Mouse (Mus musculus) induced T-regulatory cell, adult 2 months (primary cell): ENCODE measurements around the gene Vipas39.
"Not testable (repeated sequence)": the region's sequence is repeated elsewhere in the genome, so short reads cannot be mapped to it uniquely, and the experiment has no call there.

Experiments used
- DNase-seq: peaks from one replicate; pipeline ENCODE4 v3.0.0-alpha.2; 2012; ENCODE audit warnings: low read depth

Gene Vipas39

GRCm38 (mm10) chr12:87266827-87267603 is 959 bp upstream of the Vipas39 start:
- no peak for DNase-seq

- DNase-seq: no peak
Observed at GRCm38 (mm10) chr12:87265444-87265843, 612 bp downstream of the Vipas39 start.

- DNase-seq: no peak
Observed at GRCm38 (mm10) chr12:87260562-87260961, 5.5 kb downstream of the Vipas39 start.

GRCm38 (mm10) chr12:87256629-87257028 is 9.4 kb downstream of the Vipas39 start:
- peak; percentile 18 for DNase-seq

- no peak for DNase-seq
Observed at GRCm38 (mm10) chr12:87253878-87254277, 12.2 kb downstream of the Vipas39 start.

- no peak for DNase-seq
Observed at GRCm38 (mm10) chr12:87250161-87250560, 15.9 kb downstream of the Vipas39 start.

- no peak for DNase-seq
Observed at GRCm38 (mm10) chr12:87238632-87239031, 27.4 kb downstream of the Vipas39 start, which contains the start of gene Noxred1. Noxred1 (minus strand) TSS chr12:87238732.

GRCm38 (mm10) chr12:87236882-87237483 is 29.1 kb downstream of the Vipas39 start:
- peak; percentile 25 for DNase-seq

GRCm38 (mm10) chr12:87230379-87230895 is 35.6 kb downstream of the Vipas39 start:
- DNase-seq: no peak

GRCm38 (mm10) chr12:87229633-87230032 is 36.4 kb downstream of the Vipas39 start:
- no peak for DNase-seq

- DNase-seq: no peak
Observed at GRCm38 (mm10) chr12:87226801-87227200, 39.3 kb downstream of the Vipas39 start.

GRCm38 (mm10) chr12:87224950-87225349 is 41.1 kb downstream of the Vipas39 start:
- DNase-seq: no peak

- DNase-seq: no peak
Observed at GRCm38 (mm10) chr12:87219362-87219761, 46.7 kb downstream of the Vipas39 start.

GRCm38 (mm10) chr12:87217596-87217995 is 48.5 kb downstream of the Vipas39 start:
- DNase-seq: no peak

GRCm38 (mm10) chr12:87216053-87216452 is 50.0 kb downstream of the Vipas39 start:
- DNase-seq: no peak

GRCm38 (mm10) chr12:87212844-87213606 is 53.0 kb downstream of the Vipas39 start:
- no peak for DNase-seq

- not testable (repeated sequence) for DNase-seq
Observed at GRCm38 (mm10) chr12:87205789-87206188, 60.3 kb downstream of the Vipas39 start.

GRCm38 (mm10) chr12:87201694-87202093 is 64.4 kb downstream of the Vipas39 start:
- peak; percentile 29 for DNase-seq

GRCm38 (mm10) chr12:87199973-87200586 is 66.0 kb downstream of the Vipas39 start, which contains the start of gene Tmed8:
Tmed8 (minus strand) TSS chr12:87200454.
- peak; percentile 83 for DNase-seq

GRCm38 (mm10) chr12:87199206-87199972 is 66.7 kb downstream of the Vipas39 start, which contains the start of gene Samd15:
Samd15 (plus strand) TSS chr12:87199723.
- peak; percentile 66 for DNase-seq

GRCm38 (mm10) chr12:87198792-87199191 is 67.3 kb downstream of the Vipas39 start:
- no peak for DNase-seq
